8 mouse cellular contexts compared by ENCODE assay signal in genomic region chr16:23102340-23103037, GRCm38 (mm10). TPM values are rescaled to one million over a fixed set of nuclear protein-coding genes. Genes with fewer than 3 reads are reported as not detected.
DNase-seq lines count a peak whose midpoint lies in the region; ATAC-seq and TF ChIP-seq lines count a peak whose summit lies in the region.

No protein-coding gene starts in this region.

- DNase-seq in CH12.LX (ENCODE audit: extremely low read depth) (no peak), MEL (ENCODE audit: low read depth, low spot score) (no peak)
- DNase-seq in left cerebral cortex, adult 9 months (ENCODE audit: low spot score in 2 of 2), result no peak
- DNase-seq in ovary, postnatal 36 days (ENCODE audit: low spot score), result no peak
- DNase-seq in right cerebral cortex, postnatal 14 days, result no peak

- in situ Hi-C loops in CH12.LX (cut with MboI; ENCODE audit: low pct_ligation_motif_present, low pct_unique_long_range_greater_than_20kb, low sequenced_read_pairs), result no loop called here

- H3K9ac ChIP-seq in CH12.LX (ENCODE audit: insufficient read depth, low read depth) (peak overlapping the region; percentile 60), MEL (ENCODE audit: control insufficient read depth, low read depth, low read length, poor library complexity, severe bottlenecking) (peak overlapping the region; percentile 58)
- H3K9ac ChIP-seq in hindbrain, embryonic 13.5 days, result peak overlapping the region; percentile 55; the same call in 1 of the 2 replicates
- 0 out of 2 replicates have a peak overlapping the region, but pooled peaks have one; percentile 12 for H3K9ac ChIP-seq in midbrain, embryonic 12.5 days (replicated peaks)

- TF ChIP-seq CTCF in CH12.LX (conservative IDR thresholded peaks at IDR 0.05 in 1 of 2, IDR thresholded peaks at IDR 0.05 in 1 of 2; ENCODE audit: low read depth in 2 of 2, low read length in 2 of 2), result no peak
- TF ChIP-seq CTCF in MEL (IDR thresholded peaks at IDR 0.05 in 2 of 3, conservative IDR thresholded peaks at IDR 0.05 in 1 of 3; ENCODE audit: control insufficient read depth in 1 of 3, insufficient read depth in 1 of 3, low read depth in 2 of 3, low read length in 3 of 3, poor library complexity in 1 of 3, severe bottlenecking in 1 of 3), result no peak

- 0 out of 2 replicates have a peak, but pooled peaks have one; percentile 4 for TF ChIP-seq EP300 in CH12.LX (IDR thresholded peaks at IDR 0.05; ENCODE audit: low read length)
- TF ChIP-seq EP300 in MEL (IDR thresholded peaks at IDR 0.05; ENCODE audit: low read depth in 1 of 2, low read length in 2 of 2), result no peak

- peak overlapping the region; percentile 50 to 70 (median 64) for H3K4me3 ChIP-seq in CH12.LX (replicated peaks in 1 of 3; ENCODE audit: low read depth in 2 of 3, low read length in 2 of 3, poor library complexity in 1 of 3)
- peak overlapping the region; percentile 53 to 57 for H3K4me3 ChIP-seq in MEL (ENCODE audit: control insufficient read depth in 1 of 2, insufficient read depth in 1 of 2, low read depth in 2 of 2, low read length in 2 of 2)
- peak overlapping the region; percentile 19 for H3K4me3 ChIP-seq in hindbrain, embryonic 13.5 days
- peak overlapping the region; percentile 18; the same call in 1 of the 2 replicates for H3K4me3 ChIP-seq in midbrain, embryonic 12.5 days

- H3K4me1 ChIP-seq in CH12.LX (ENCODE audit: control insufficient read depth in 1 of 2, insufficient read depth in 2 of 2) (peaks cover 7 to 56% of the 10 kb centered on the region in 2 experiments), MEL (ENCODE audit: control insufficient read depth in 1 of 2, insufficient read depth in 2 of 2, low read length in 2 of 2) (peaks cover 3 to 6% of the 10 kb centered on the region in 2 experiments; a peak in 3 of 4 replicates)
- peaks cover 21% of the 10 kb centered on the region for H3K4me1 ChIP-seq in hindbrain, embryonic 13.5 days (replicated peaks)
- H3K4me1 ChIP-seq in midbrain, embryonic 12.5 days, result peaks cover 18% of the 10 kb centered on the region

- peak overlapping the region; percentile 92 for H3K4me2 ChIP-seq in CH12.LX (ENCODE audit: insufficient read depth, low read depth, poor library complexity, severe bottlenecking)
- peak overlapping the region; percentile 42 for H3K4me2 ChIP-seq in hindbrain, embryonic 13.5 days
- peak overlapping the region; percentile 45 for H3K4me2 ChIP-seq in midbrain, embryonic 12.5 days (replicated peaks)

- WGBS in hindbrain, embryonic 13.5 days, result 16% methylated on average over 15 of the region's 15 CpGs
- 14% methylated on average over 15 of the region's 15 CpGs for WGBS in midbrain, embryonic 12.5 days

- TF ChIP-seq RAD21 in CH12.LX (IDR thresholded peaks at IDR 0.05; ENCODE audit: low read depth, low read length), result no peak
- no peak for TF ChIP-seq RAD21 in MEL (IDR thresholded peaks at IDR 0.05; ENCODE audit: low read depth, low read length)

- H3K27ac ChIP-seq in CH12.LX (ENCODE audit: insufficient read depth, low read depth) (peak overlapping the region; percentile 54), MEL (ENCODE audit: control insufficient read depth, low read depth, low read length) (peak overlapping the region; percentile 35; the same call in 1 of the 2 replicates)
- H3K27ac ChIP-seq in hindbrain, embryonic 13.5 days, result no peak overlapping the region
- H3K27ac ChIP-seq in midbrain, embryonic 12.5 days (replicated peaks), result no peak overlapping the region

- dilution Hi-C loops in CH12.LX (cut with MboI; ENCODE audit: extremely low pct_ligation_motif_present, extremely low pct_unique_long_range_greater_than_20kb, low sequenced_read_pairs), result no loop called here

- ATAC-seq in hindbrain, embryonic 13.5 days (ENCODE audit: low FRiP score), result no peak
- no peak for ATAC-seq in midbrain, embryonic 12.5 days (ENCODE audit: low FRiP score, low read depth)
- no peak for ATAC-seq in monocyte, adult 5-6 weeks (replicated peaks; ENCODE audit: insufficient number of reproducible peaks, low FRiP score, low TSS enrichment, poor library complexity, severe bottlenecking)

- H3K36me3 ChIP-seq in CH12.LX (replicated peaks in 1 of 2; ENCODE audit: control insufficient read depth in 1 of 2, insufficient read depth in 1 of 2, low read length in 1 of 2) (peaks cover 0 to 16% of the 10 kb centered on the region in 2 experiments), MEL (ENCODE audit: control insufficient read depth in 1 of 2, insufficient read depth in 2 of 2, low read length in 2 of 2) (peaks cover 0 to 14% of the 10 kb centered on the region in 2 experiments; a peak in 2 of 4 replicates)
- no peaks in the 10 kb centered on the region for H3K36me3 ChIP-seq in hindbrain, embryonic 13.5 days
- no peaks in the 10 kb centered on the region for H3K36me3 ChIP-seq in midbrain, embryonic 12.5 days

- H3K27me3 ChIP-seq in CH12.LX (replicated peaks) (no peaks in the 10 kb centered on the region), MEL (ENCODE audit: control insufficient read depth in 1 of 2, insufficient read depth in 2 of 2, low read length in 2 of 2) (no peaks in the 10 kb centered on the region)
- peaks cover 31% of the 10 kb centered on the region for H3K27me3 ChIP-seq in hindbrain, embryonic 13.5 days
- peaks cover 29% of the 10 kb centered on the region for H3K27me3 ChIP-seq in midbrain, embryonic 12.5 days

- peak; percentile 70 for TF ChIP-seq POLR2A in CH12.LX (IDR thresholded peaks at IDR 0.05; ENCODE audit: low read depth, low read length)
- TF ChIP-seq POLR2A in MEL (IDR thresholded peaks at IDR 0.05; ENCODE audit: control insufficient read depth in 1 of 2, insufficient read depth in 1 of 2, low read depth in 1 of 2, low read length in 2 of 2, poor library complexity in 1 of 2), result 0 out of 4 replicates have a peak, but pooled peaks of 1 of the 2 experiments have one; percentile 15

- H3K79me2 ChIP-seq in CH12.LX (replicated peaks; ENCODE audit: control insufficient read depth, extremely low read depth, insufficient read depth, poor library complexity, severe bottlenecking), result no peaks in the 10 kb centered on the region
- peaks cover 6% of the 10 kb centered on the region for H3K79me2 ChIP-seq in MEL (ENCODE audit: control insufficient read depth, insufficient read depth, low read length, poor library complexity)

- H3K9me3 ChIP-seq in CH12.LX (replicated peaks; ENCODE audit: low read length) (no peaks in the 10 kb centered on the region), MEL (replicated peaks; ENCODE audit: insufficient read depth, low read length) (no peaks in the 10 kb centered on the region)
- H3K9me3 ChIP-seq in hindbrain, embryonic 13.5 days, result no peaks in the 10 kb centered on the region
- no peaks in the 10 kb centered on the region for H3K9me3 ChIP-seq in midbrain, embryonic 12.5 days

TF ChIP-seq in CH12.LX, 34 proteins besides CTCF, POLR2A, EP300 and RAD21 (continues in another document):
- TF ChIP-seq TBP (conservative IDR thresholded peaks at IDR 0.05; ENCODE audit: low read depth, low read length) (no peak), USF1 (IDR thresholded peaks at IDR 0.05; ENCODE audit: low read depth, low read length) (no peak), NRF1 (IDR thresholded peaks at IDR 0.05; ENCODE audit: low read depth, low read length) (no peak)

TF ChIP-seq in MEL, 35 proteins besides CTCF, POLR2A, EP300 and RAD21 (continues in another document):
- TF ChIP-seq TCF12 (IDR thresholded peaks at IDR 0.05; ENCODE audit: low read depth, low read length), result no peak
- no peak for TF ChIP-seq NELFE (IDR thresholded peaks at IDR 0.05; ENCODE audit: low read depth, low read length)
- no peak for TF ChIP-seq POLR2AphosphoS2 (IDR thresholded peaks at IDR 0.05; ENCODE audit: low read length)

RNA-seq across cellular contexts. Expression of gene Eif4a2, which starts 4.8 kb away (rescaled TPM):
- total RNA-seq in CH12.LX (2012; rRNA removed) (358 and 457 TPM in 2 replicates), CH12.LX (2014; rRNA removed) (660 and 860 TPM in 2 replicates), MEL (2012; rRNA removed) (252 and 290 TPM in 2 replicates)
- polyA plus RNA-seq in CH12.LX (2012; ENCODE audit: insufficient read length, low read depth) (475 TPM in 2 replicates), MEL (2012; ENCODE audit: insufficient read depth in 1 of 2, insufficient read length in 2 of 2, low read depth in 1 of 2, low replicate concordance in 2 of 2, missing spikeins in 1 of 2) (1,000 to 10,000 TPM in 1 of 2 experiments, 100 to 1,000 TPM in 1; 248 to 2,083 TPM)
- polyA plus RNA-seq in hindbrain, embryonic 13.5 days (2015; fragmentation: Nextera tagmentation; extraction: Ambion mirVana), result 315 and 322 TPM in 2 replicates
- 208 and 213 TPM in 2 replicates for polyA plus RNA-seq in midbrain, embryonic 12.5 days (2016; fragmentation: Nextera tagmentation; extraction: Ambion mirVana)
- total RNA-seq in monocyte, adult 5-6 weeks (2017), result 1,626 to 2,036 TPM (median 1,817 TPM) in 3 replicates

RNA-seq across cellular contexts. Expression of gene Rfc4, which starts 25.0 kb away (rescaled TPM):
- total RNA-seq in CH12.LX (2012; rRNA removed) (121 and 125 TPM in 2 replicates), CH12.LX (2014; rRNA removed) (191 and 204 TPM in 2 replicates), MEL (2012; rRNA removed) (77.9 and 93.2 TPM in 2 replicates)
- polyA plus RNA-seq in CH12.LX (2012; ENCODE audit: insufficient read length, low read depth) (74.6 and 91.5 TPM in 2 replicates), MEL (2012; ENCODE audit: insufficient read depth in 1 of 2, insufficient read length in 2 of 2, low read depth in 1 of 2, low replicate concordance in 2 of 2, missing spikeins in 1 of 2) (10 to 100 TPM in 1 of 2 experiments, not detected in 1; 52.1 TPM)
- 53.0 and 57.9 TPM in 2 replicates for polyA plus RNA-seq in hindbrain, embryonic 13.5 days (2015; fragmentation: Nextera tagmentation; extraction: Ambion mirVana)
- polyA plus RNA-seq in midbrain, embryonic 12.5 days (2016; fragmentation: Nextera tagmentation; extraction: Ambion mirVana), result 145 and 162 TPM in 2 replicates
- total RNA-seq in monocyte, adult 5-6 weeks (2017), result 6.0 to 13.5 TPM (median 12.6 TPM) in 3 replicates

RNA-seq across cellular contexts. Expression of gene Adipoq, which starts 43.8 kb away (rescaled TPM):
- total RNA-seq in CH12.LX (2012; rRNA removed) (0.13 TPM in 1 of 2 replicates, not detected in the other), CH12.LX (2014; rRNA removed) (0.68 and 0.99 TPM in 2 replicates), MEL (2012; rRNA removed) (not detected in 2 replicates)
- polyA plus RNA-seq in CH12.LX (2012; ENCODE audit: insufficient read length, low read depth) (0.55 and 1.1 TPM in 2 replicates), MEL (2012; ENCODE audit: insufficient read depth in 1 of 2, insufficient read length in 2 of 2, low read depth in 1 of 2, low replicate concordance in 2 of 2, missing spikeins in 1 of 2) (not detected)
- polyA plus RNA-seq in hindbrain, embryonic 13.5 days (2015; fragmentation: Nextera tagmentation; extraction: Ambion mirVana), result not detected in 2 replicates
- not detected in 2 replicates for polyA plus RNA-seq in midbrain, embryonic 12.5 days (2016; fragmentation: Nextera tagmentation; extraction: Ambion mirVana)
- not detected in 3 replicates for total RNA-seq in monocyte, adult 5-6 weeks (2017)

RNA-seq across cellular contexts. Expression of gene Kng1, which starts 44.8 kb away (rescaled TPM):
- total RNA-seq in CH12.LX (2012; rRNA removed), result not detected in 2 replicates
- total RNA-seq in CH12.LX (2014; rRNA removed), result not detected in 2 replicates
- polyA plus RNA-seq in CH12.LX (2012; ENCODE audit: insufficient read length, low read depth), result not detected in 2 replicates
- total RNA-seq in MEL (2012; rRNA removed), result not detected in 2 replicates
- polyA plus RNA-seq in MEL (2012; ENCODE audit: insufficient read depth in 1 of 2, insufficient read length in 2 of 2, low read depth in 1 of 2, low replicate concordance in 2 of 2, missing spikeins in 1 of 2), result not detected
- polyA plus RNA-seq in hindbrain, embryonic 13.5 days (2015; fragmentation: Nextera tagmentation; extraction: Ambion mirVana), result 0.14 TPM in 1 of 2 replicates, not detected in the other
- 0.26 TPM in 1 of 2 replicates, not detected in the other for polyA plus RNA-seq in midbrain, embryonic 12.5 days (2016; fragmentation: Nextera tagmentation; extraction: Ambion mirVana)
- total RNA-seq in monocyte, adult 5-6 weeks (2017), result not detected in 3 replicates

Comparison
In these comparisons a context has a peak if more than half of its experiments do, and no peak if none do; other contexts are left out.
1. H3K27ac ChIP-seq: peak in CH12.LX (single experiment) and MEL (single experiment); none in hindbrain, embryonic 13.5 days (single experiment) and midbrain, embryonic 12.5 days (single experiment).
2. H3K4me2 ChIP-seq: peak in every context shown above with its lines; median percentile 92 in CH12.LX; 45 in midbrain, embryonic 12.5 days; 42 in hindbrain, embryonic 13.5 days.
3. Of the 35 proteins assayed by ChIP-seq in both MEL and CH12.LX: peak only in MEL: none; only in CH12.LX: BHLHE40, CHD1, CHD2, ELF1, EP300, ETS1 and 7 more; in both: none; in neither: 21; mixed calls (peak in some experiments, not most) for 1.
4. Peak in every context shown above with its lines, with median percentiles within 50 percentile points of each other: H3K4me3 ChIP-seq and H3K9ac ChIP-seq.